Mouse (Mus musculus): ENCODE measurements around the gene Wnt9a. TPM values are rescaled to one million over a fixed set of nuclear protein-coding genes. Genes with fewer than 3 reads are reported as not detected.
"Not testable (repeated sequence)": the region's sequence is repeated elsewhere in the genome, so short reads cannot be mapped to it uniquely, and the experiment has no call there.

Gene Wnt9a
- total RNA-seq, 2 experiments from 2014 or later, result 6.1 to 7.5 TPM

GRCm38 (mm10) chr11:59301053-59301452 is 5.7 kb upstream of the Wnt9a start:
- not testable (repeated sequence) for DNase-seq
- intact Hi-C loops (cut with DNase I), result loop anchor here (10.0 kb wide), 1 partner anchor 274 kb away; the partner anchor contains the start of gene Olfr222

- intact Hi-C loops (cut with DNase I), result loop anchor here (1.0 to 10.0 kb wide), 2 partner anchors 180 to 272 kb away; partner anchors contain the start of gene Olfr222
- peak; percentile 90 to 93 for DNase-seq
Measured at GRCm38 (mm10) chr11:59302700-59303569, 3.8 kb upstream of the Wnt9a start.

- intact Hi-C loops (cut with DNase I), result loop anchor here (10.0 kb wide), 1 partner anchor 270 kb away; the partner anchor contains the start of gene Olfr222
- DNase-seq, result no peak
Measured at GRCm38 (mm10) chr11:59305008-59305820, 1.5 kb upstream of the Wnt9a start.

DNA sequence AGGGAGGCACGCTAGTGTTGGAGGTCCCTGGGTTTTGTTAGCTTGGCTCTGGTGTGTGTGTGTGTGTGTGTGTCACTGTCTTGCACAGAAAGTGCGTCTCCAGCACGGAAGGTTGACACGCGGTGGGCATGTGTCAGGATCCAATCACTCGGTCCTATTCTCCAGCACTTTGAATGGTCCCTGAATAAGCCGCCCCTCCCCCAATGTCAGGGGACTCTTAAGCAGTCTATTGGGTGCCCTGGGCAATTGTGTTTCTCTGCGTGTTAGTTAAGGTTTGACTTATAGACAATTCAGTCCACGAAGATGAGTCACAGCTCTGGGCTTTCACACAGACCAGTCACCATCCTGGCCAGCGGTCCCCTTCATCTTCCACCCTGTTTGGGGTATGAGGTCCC is 910 bp upstream of the Wnt9a start:
- intact Hi-C loops (cut with DNase I), result loop anchor here (10.0 kb wide), 1 partner anchor 269 kb away; the partner anchor contains the start of gene Olfr222
- DNase-seq, result no peak

DNA sequence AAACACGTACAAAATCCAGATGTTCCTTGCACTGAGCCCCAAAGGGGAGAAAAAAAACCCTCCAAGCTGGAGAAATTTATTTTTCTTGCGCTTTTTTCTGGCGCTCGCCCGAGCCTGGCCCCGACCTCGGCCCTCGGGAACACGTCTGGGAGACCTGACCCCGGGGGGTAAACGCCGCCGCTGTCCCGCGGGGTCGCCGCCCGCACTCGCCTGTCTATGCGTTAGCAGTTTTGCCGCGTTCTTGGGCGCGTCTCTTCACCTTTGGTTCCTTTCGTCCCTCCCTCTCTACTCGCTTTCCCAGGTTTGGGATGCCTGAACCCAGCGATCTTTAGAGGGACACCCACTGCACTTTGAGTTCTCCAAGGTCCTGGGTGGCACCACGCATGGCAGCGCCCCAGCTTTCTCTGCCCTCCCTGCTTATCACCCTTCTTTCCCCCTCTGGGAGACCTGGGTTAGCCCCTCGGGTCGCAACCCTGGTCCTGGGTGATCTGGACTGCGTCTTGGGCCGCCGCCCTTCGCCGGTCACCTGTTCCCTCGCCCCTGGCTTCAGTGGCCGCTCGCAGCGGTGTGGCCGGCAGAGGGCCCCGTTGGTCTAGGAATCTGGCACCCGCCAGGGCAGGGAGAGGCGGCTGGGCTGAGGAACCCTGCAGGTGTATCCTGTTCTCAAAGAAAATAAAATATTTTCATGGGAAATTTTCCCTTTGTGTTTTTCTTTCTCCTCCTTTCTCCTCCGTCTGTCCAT is 865 bp downstream of the Wnt9a start:
- peak; percentile 91 to 92 for DNase-seq
- intact Hi-C loops (cut with DNase I), result loop anchor here (1.0 to 10.0 kb wide), 3 partner anchors 117 to 267 kb away; partner anchors contain the start of gene Olfr222

DNA sequence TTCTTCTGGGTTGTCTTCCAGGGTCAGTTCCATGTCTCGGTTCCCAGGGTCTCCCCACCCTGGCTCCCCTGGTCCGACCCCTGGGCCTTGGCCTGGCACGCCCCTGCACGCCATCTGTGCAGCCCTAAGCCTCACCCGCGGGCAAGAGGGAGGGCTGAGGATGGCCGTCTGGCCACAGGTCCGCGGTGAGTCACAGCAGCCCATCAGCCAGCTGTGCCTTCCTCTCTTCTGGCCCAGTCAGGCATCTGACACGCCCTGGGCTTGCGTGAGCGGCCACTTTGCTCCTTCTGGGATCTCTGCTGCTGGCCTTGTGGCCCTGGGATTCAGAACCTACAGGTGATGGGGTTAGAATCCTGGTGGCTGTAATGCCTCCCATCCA is 1.4 kb downstream of the Wnt9a start:
- DNase-seq, result no peak
- intact Hi-C loops (cut with DNase I), result loop anchor here (1.0 to 10.0 kb wide), 3 partner anchors 117 to 267 kb away; partner anchors contain the start of gene Olfr222

GRCm38 (mm10) chr11:59308625-59309024 is 1.9 kb downstream of the Wnt9a start:
- intact Hi-C loops (cut with DNase I), result loop anchor here (1.0 to 10.0 kb wide), 3 partner anchors 116 to 266 kb away; partner anchors contain the start of gene Olfr222
- no peak for DNase-seq

GRCm38 (mm10) chr11:59309106-59309805 is 2.5 kb downstream of the Wnt9a start:
- DNase-seq, result peak; percentile 66 to 69
- intact Hi-C loops (cut with DNase I), result loop anchor here (2.0 to 10.0 kb wide), 2 partner anchors 116 to 266 kb away; partner anchors contain the start of gene Olfr222

- DNase-seq, result no peak
- intact Hi-C loops (cut with DNase I), result loop anchor here (2.0 to 10.0 kb wide), 3 partner anchors 19 to 265 kb away; partner anchors contain the start of gene Olfr222
Measured at GRCm38 (mm10) chr11:59309976-59310375, 3.2 kb downstream of the Wnt9a start.

GRCm38 (mm10) chr11:59312060-59312459 is 5.3 kb downstream of the Wnt9a start:
- intact Hi-C loops (cut with DNase I), result no loop called here

DNA sequence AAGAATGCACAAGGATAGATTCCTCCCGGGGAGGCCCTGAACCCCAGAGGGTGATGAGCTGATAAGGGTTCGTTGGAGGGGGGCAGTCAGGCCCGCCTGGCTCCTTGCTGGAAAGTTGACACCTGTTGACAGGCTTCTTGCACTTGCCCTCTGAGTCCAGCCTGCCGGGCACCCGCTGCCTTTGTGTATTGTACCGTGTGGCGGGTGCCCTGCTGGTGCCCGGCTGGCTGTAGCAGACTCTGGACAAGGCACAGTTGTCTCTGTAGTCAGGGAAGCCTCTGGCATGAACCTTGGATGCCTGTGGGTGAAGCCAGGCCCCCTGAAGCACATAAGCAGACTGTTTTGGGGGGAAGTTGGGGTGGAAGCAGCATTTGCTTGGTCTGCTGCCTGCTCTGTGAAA is 5.8 kb downstream of the Wnt9a start:
- DNase-seq, result no peak
- intact Hi-C loops (cut with DNase I), result no loop called here

More at GRCm38 (mm10) chr11:59312060-59312459, 5.3 kb downstream of the Wnt9a start:
- no peak for DNase-seq

DNA sequence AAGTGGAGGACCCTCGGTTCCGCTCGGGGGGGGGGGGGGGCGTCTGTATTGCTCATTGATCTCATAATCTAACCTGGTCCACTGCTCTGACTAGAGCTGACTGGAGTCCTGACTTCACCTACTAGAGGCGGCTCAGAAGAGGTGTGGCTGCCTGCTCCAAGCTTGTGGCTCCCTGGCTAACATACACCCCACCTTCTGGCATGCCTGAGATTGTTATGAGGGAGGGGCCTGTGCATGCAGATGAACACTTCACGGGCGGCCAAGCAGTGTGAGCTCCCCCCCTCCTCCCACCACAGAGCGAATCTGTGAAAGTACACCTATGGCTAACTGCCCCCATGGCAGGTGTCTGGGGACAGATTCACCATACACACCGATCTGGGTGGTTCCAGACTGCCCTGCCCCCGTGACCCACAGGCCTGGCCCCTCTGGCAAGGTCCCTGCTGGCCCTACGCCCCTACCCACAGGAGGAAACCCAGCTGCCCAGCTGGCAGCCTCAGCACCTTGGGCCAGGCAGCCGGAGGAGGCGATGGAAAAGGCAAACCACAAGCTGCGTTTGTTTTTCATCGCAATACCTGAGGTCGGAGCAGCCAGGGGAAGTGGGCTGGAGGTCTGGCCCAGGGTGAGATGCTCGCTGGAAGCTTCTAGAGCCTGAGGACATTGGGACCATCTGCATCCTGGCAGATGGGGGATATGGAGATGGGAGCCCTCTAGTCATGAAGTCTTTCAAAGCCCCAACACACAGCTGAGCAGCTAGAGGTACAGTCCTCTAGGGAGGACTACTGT is 6.5 kb downstream of the Wnt9a start:
- no peak for DNase-seq
- intact Hi-C loops (cut with DNase I), result no loop called here

DNA sequence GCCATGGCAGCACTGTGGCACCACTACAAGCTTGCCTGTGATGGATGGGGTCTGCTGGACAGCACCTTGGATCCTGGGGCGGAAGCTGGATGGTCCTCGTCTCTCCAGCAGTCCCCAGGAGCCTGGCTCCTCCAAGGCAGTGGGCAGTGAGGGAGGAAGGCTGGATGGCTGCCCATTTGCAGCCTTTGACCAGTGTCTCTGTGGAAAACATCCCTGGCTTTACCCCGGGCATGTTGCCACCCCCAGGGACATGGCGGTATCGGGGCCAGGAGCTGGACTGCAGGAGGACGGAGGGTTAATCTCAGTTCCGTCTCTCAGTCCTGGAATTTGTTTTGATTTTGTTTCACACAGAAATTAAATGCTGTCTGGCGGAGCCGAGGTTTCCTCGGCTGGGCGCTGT is 7.2 kb downstream of the Wnt9a start:
- intact Hi-C loops (cut with DNase I), result no loop called here
- no peak for DNase-seq

GRCm38 (mm10) chr11:59316517-59316916 is 9.8 kb downstream of the Wnt9a start:
- intact Hi-C loops (cut with DNase I), result no loop called here
- DNase-seq, result no peak

- DNase-seq, result no peak
- intact Hi-C loops (cut with DNase I), result no loop called here
Measured at GRCm38 (mm10) chr11:59322988-59323387, 16.3 kb downstream of the Wnt9a start.

GRCm38 (mm10) chr11:59324777-59325176 is 18.0 kb downstream of the Wnt9a start:
- DNase-seq, result no peak
- intact Hi-C loops (cut with DNase I), result no loop called here

DNA sequence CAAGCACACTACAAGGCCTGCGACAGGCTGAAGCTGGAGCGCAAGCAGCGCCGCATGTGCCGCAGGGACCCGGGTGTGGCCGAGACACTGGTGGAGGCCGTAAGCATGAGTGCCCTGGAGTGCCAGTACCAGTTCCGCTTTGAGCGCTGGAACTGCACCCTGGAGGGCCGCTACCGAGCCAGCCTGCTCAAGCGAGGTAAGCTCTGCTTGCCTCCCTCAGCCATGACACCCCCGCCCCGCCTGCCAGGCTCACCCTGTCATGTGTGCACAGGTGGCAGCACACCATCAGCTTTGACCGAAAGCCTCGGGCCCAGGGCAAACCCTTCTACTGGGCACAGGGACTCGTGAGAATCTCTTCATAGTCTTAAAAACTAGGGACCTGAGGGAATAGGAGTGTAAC is 20.9 kb downstream of the Wnt9a start:
- intact Hi-C loops (cut with DNase I), result loop anchor here (2.0 kb wide), 1 partner anchor 17 kb away; no protein-coding TSS in a partner anchor
- no peak for DNase-seq

GRCm38 (mm10) chr11:59329616-59330015 is 22.9 kb downstream of the Wnt9a start:
- intact Hi-C loops (cut with DNase I), result loop anchor here (2.0 kb wide), 1 partner anchor 19 kb away; no protein-coding TSS in a partner anchor
- DNase-seq, result no peak

DNA sequence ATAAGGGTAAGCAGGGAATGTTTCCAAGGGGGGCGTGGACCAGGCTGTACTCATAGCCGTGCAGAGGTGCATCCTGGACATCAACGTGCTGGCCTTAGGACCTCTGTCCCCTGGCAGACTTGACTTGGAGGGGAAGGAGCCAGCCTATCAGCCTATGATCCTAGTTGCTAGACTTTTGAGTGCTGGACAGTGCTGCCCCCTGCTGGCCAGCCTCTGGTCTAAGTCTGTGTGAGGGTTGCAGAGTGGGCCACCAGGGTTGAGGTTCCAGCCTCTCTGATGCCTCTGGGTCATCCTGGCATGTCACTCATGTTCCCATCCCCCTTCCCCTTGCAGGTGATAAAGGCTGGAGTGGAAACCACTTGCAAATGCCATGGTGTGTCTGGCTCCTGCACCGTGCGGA is 23.8 kb downstream of the Wnt9a start:
- peak; percentile 66 to 86 for DNase-seq
- intact Hi-C loops (cut with DNase I), result no loop called here

Measured in heart, postnatal 10 days (tissue).